Mouse (Mus musculus) lung, embryonic 16.5 days (tissue): ENCODE measurements around the gene Gm38119. TPM values are rescaled to one million over a fixed set of nuclear protein-coding genes. Genes with fewer than 3 reads are reported as not detected.

Source experiments
- ATAC-seq: fragments of 200-750 bp; cut with Nextera tagmentation; 2 replicates; pipeline ENCODE4 v1.8.0; 2017; ENCODE audit warnings: low read depth, mild to moderate bottlenecking, moderate library complexity
- H3K27ac ChIP-seq: fragments of 300-500 bp; sonication (generic); 2 replicates; pipeline ENCODE4 v1.5.1; 2014; ENCODE audit warnings: mild to moderate bottlenecking, control low read depth, low read length
- H3K27me3 ChIP-seq: fragments of 300-500 bp; sonication (generic); 2 replicates; pipeline ENCODE4 v1.6.1; 2014; ENCODE audit warnings: low read depth, low read length, mixed read lengths; ENCODE audit not compliant: control insufficient read depth, insufficient read depth
- H3K36me3 ChIP-seq: fragments of 300-500 bp; sonication (generic); 2 replicates; pipeline ENCODE4 v1.6.1; 2014; ENCODE audit warnings: low read length; ENCODE audit not compliant: control insufficient read depth, insufficient read depth
- H3K4me1 ChIP-seq: fragments of 300-500 bp; sonication (generic); replicated peaks from 2 replicates; pipeline ENCODE4 v1.6.1; 2014; ENCODE audit warnings: low read length, mixed read lengths; ENCODE audit not compliant: control insufficient read depth, insufficient read depth
- H3K4me2 ChIP-seq: fragments of 300-500 bp; sonication (generic); 2 replicates; pipeline ENCODE4 v1.6.1; 2014; ENCODE audit warnings: low read depth, low read length, control low read depth
- H3K4me3 ChIP-seq: fragments of 300-500 bp; sonication (generic); 2 replicates; pipeline ENCODE4 v1.5.1; 2014; ENCODE audit warnings: mild to moderate bottlenecking, low read length, control low read depth
- H3K9ac ChIP-seq: fragments of 300-500 bp; sonication (generic); 2 replicates; pipeline ENCODE4 v1.6.1; 2014; ENCODE audit warnings: low read length, control low read depth
- H3K9me3 ChIP-seq: fragments of 300-500 bp; sonication (generic); 2 replicates; pipeline ENCODE4 v1.6.1; 2016; ENCODE audit warnings: low read length; ENCODE audit not compliant: control insufficient read depth
- WGBS: fragments of 180-500 bp; shearing (Covaris S2); extraction: QIAGEN DNeasy Blood & Tissue Kit; methylation state at CpG from one replicate; pipeline ENCODE4 v1.1.7; 2014; 5-methylcytosine and 5-hydroxymethylcytosine counted together
- polyA plus RNA-seq: library from polyadenylated mRNA; unstranded; fragments of >200 nt; fragmentation: Nextera tagmentation; extraction: Ambion mirVana; gene quantifications from 2 replicates; pipeline ENCODE4 v1.2.1, GENCODE M21; 2015

The Gm38119 gene
- polyA plus RNA-seq = not detected in 2 replicates

DNA sequence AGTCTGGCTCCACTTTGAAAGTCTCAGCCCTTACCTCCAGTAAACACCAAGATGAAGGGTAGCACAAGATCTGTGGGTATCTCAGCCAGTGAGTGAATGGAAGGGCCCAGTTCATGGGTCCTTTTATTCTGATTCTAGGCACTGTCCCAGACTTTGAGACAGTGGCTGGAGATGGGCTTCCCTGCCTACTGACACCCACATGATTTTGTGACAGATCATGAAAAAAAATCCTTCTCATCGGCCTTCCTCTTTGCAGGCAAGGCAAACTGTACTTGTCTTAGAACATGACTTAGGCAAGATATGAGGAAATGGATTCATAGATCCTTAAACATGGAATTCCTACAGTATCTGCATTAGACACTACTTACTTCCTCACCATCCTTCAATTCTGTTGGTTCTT lies at the start of gene Gm38119:
TSS of gene Gm38119 (minus strand) at position 101 of the 400 bp plus-strand sequence.
- 62% methylated on average over 1 of the region's 1 CpGs for WGBS
- Histone ChIP-seq H3K9ac (no peak within 1 kb of the TSS), H3K4me3 (no peak within 1 kb of the TSS), H3K36me3 (no peaks in the 10 kb centered on the region), H3K9me3 (no peaks in the 10 kb centered on the region), H3K4me2 (no peak within 1 kb of the TSS), H3K27ac (no peak within 1 kb of the TSS), H3K4me1 (no peaks in the 10 kb centered on the region), H3K27me3 (no peaks in the 10 kb centered on the region)
- no peak for ATAC-seq

GRCm38 (mm10) chr3:92778799-92779198 lies 39.9 kb upstream of the Gm38119 start, which contains the start of gene Lce1i:
Gene Lce1i (minus strand): TSS chr3:92778899.
- Histone ChIP-seq H3K4me3 (no peak within 1 kb of the TSS), H3K36me3 (no peaks in the 10 kb centered on the region)
- no peak for ATAC-seq

GRCm38 (mm10) chr3:92771573-92771972 lies 32.7 kb upstream of the Gm38119 start:
- Histone ChIP-seq H3K9ac (no peak overlapping the region), H3K4me1 (no peaks in the 10 kb centered on the region), H3K36me3 (no peaks in the 10 kb centered on the region), H3K4me3 (no peak overlapping the region), H3K4me2 (no peak overlapping the region), H3K27me3 (no peaks in the 10 kb centered on the region), H3K9me3 (no peaks in the 10 kb centered on the region), H3K27ac (no peak overlapping the region)
- ATAC-seq = no peak
- 17% methylated on average over 3 of the region's 3 CpGs for WGBS

More at GRCm38 (mm10) chr3:92778799-92779198, 39.9 kb upstream of the Gm38119 start, which contains the start of gene Lce1i:
- Histone ChIP-seq H3K27me3 (no peaks in the 10 kb centered on the region), H3K4me2 (no peak within 1 kb of the TSS), H3K9ac (no peak within 1 kb of the TSS), H3K9me3 (no peaks in the 10 kb centered on the region), H3K27ac (no peak within 1 kb of the TSS), H3K4me1 (no peaks in the 10 kb centered on the region)
- 75% methylated on average over 1 of the region's 1 CpGs for WGBS

- no peak within 1 kb of the TSS for H3K27ac ChIP-seq
- ATAC-seq = no peak
- 96% methylated on average over 1 of the region's 1 CpGs for WGBS
- H3K36me3 ChIP-seq = no peaks in the 10 kb centered on the region
- no peaks in the 10 kb centered on the region for H3K4me1 ChIP-seq
- H3K4me3 ChIP-seq = no peak within 1 kb of the TSS
- H3K9me3 ChIP-seq = no peaks in the 10 kb centered on the region
- no peak within 1 kb of the TSS for H3K4me2 ChIP-seq
- no peaks in the 10 kb centered on the region for H3K27me3 ChIP-seq
- no peak within 1 kb of the TSS for H3K9ac ChIP-seq
These were observed 26.1 kb upstream of the Gm38119 start, which contains the start of gene Lce1h for GRCm38 (mm10) chr3:92764965-92765364. Gene Lce1h (minus strand): TSS chr3:92765065.

DNA sequence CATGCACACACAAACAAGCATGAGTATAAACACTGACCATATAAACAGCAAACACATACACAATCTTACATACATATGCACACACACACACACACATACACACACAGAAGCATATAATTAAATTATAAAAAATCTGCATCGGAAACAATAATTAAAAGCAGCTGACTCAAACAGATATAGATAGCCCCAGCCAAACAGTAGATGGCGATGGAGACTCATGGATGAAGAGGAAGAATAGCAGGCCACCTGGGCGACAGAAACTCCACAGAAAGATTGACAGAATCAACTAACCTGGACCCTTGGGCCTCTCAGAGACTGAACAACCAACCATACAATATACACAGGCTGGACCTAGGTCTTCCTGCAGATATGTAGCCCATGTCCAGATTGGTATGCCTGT lies 14.3 kb upstream of the Gm38119 start:
- Histone ChIP-seq H3K27me3 (no peaks in the 10 kb centered on the region), H3K9me3 (no peaks in the 10 kb centered on the region), H3K4me1 (no peaks in the 10 kb centered on the region), H3K36me3 (no peaks in the 10 kb centered on the region), H3K4me3 (no peak overlapping the region), H3K4me2 (no peak overlapping the region), H3K9ac (no peak overlapping the region), H3K27ac (no peak overlapping the region)
- 39% methylated on average over 3 of the region's 3 CpGs for WGBS
- no peak for ATAC-seq

DNA sequence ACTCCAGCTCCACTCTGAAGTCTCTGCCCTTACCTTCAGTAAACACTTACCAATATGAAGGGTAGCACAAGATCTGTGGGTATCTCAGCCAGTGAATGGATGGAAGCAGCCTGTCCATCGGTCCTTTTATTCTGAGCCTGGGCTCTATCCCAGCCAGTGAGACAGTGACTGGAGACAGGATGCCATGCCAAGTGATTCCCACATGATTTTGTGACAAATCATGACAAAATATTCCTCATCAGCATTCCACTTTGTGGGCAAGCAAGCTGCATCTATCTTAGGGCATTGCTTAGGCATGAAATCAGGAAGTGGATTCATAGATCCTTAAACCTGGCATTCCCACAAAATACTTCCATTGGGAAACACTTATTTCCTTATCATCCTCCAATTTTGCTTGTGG lies 13.3 kb upstream of the Gm38119 start, which contains the start of gene Lce1g:
TSS of gene Lce1g (minus strand) at position 101 of the 400 bp plus-strand sequence.
- H3K9ac ChIP-seq = no peak within 1 kb of the TSS
- H3K27ac ChIP-seq = no peak within 1 kb of the TSS
- ATAC-seq = no peak
- H3K4me1 ChIP-seq = no peaks in the 10 kb centered on the region
- H3K9me3 ChIP-seq = no peaks in the 10 kb centered on the region
- H3K36me3 ChIP-seq = no peaks in the 10 kb centered on the region
- no peak within 1 kb of the TSS for H3K4me2 ChIP-seq
- no peak within 1 kb of the TSS for H3K4me3 ChIP-seq
- 68% methylated on average over 1 of the region's 1 CpGs for WGBS
- H3K27me3 ChIP-seq = no peaks in the 10 kb centered on the region

- Histone ChIP-seq H3K4me2 (no peak overlapping the region), H3K4me1 (no peaks in the 10 kb centered on the region), H3K27ac (no peak overlapping the region), H3K27me3 (no peaks in the 10 kb centered on the region), H3K9ac (no peak overlapping the region), H3K36me3 (no peaks in the 10 kb centered on the region), H3K9me3 (no peaks in the 10 kb centered on the region), H3K4me3 (no peak overlapping the region)
- no peak for ATAC-seq
- 71% methylated on average over 5 of the region's 5 CpGs for WGBS
These were observed 16.3 kb downstream of the Gm38119 start for GRCm38 (mm10) chr3:92722631-92723030.

DNA sequence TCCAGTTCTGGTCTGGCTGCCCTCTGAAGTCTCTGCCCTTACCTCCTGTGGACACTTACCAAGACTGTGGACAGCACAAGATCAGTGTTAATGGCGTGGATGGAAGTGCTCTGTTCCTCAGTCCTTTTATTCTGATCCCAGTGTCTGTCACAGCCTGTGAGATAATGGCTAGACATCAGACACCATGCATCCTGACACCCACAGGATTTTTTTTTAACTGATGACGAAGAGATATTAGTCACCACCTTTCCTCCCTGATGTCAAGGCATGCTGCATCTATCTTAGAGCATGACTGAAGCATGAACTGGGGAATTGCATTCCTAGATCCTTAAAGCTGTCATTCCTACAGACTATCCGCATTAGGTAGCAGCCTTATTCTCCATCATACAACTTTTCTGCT lies 18.6 kb downstream of the Gm38119 start, which contains the start of gene Lce1f:
TSS of gene Lce1f (minus strand) at position 101 of the 400 bp plus-strand sequence.
- Histone ChIP-seq H3K36me3 (no peaks in the 10 kb centered on the region), H3K27me3 (no peaks in the 10 kb centered on the region), H3K9me3 (no peaks in the 10 kb centered on the region), H3K4me3 (no peak within 1 kb of the TSS), H3K4me2 (no peak within 1 kb of the TSS), H3K4me1 (no peaks in the 10 kb centered on the region), H3K9ac (no peak within 1 kb of the TSS), H3K27ac (no peak within 1 kb of the TSS)
- ATAC-seq = no peak
- WGBS = 70% methylated on average over 3 of the region's 3 CpGs

DNA sequence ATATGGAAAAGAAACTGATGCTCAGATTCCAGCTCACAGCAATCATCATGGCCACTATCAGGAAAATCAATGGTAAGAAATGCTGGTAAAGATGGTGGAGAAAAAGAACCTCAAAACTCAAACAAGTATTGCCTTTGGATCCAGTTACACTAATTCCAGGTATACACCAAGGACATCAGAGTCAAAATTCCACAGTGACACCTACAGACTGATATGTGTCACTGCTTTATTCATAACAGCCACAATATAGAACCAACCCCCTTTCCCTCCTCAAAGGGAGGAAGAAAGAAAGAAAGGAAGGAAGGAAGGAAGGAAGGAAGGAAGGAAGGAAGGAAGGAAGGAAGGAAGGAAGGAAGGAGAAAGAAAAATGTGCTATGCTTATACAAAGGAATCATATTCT lies 23.8 kb downstream of the Gm38119 start:
- no peaks in the 10 kb centered on the region for H3K4me1 ChIP-seq
- H3K27ac ChIP-seq = no peak overlapping the region
- H3K4me3 ChIP-seq = no peak overlapping the region
- no peak overlapping the region for H3K4me2 ChIP-seq
- no peak for ATAC-seq
- H3K36me3 ChIP-seq = no peaks in the 10 kb centered on the region
- H3K27me3 ChIP-seq = no peaks in the 10 kb centered on the region
- H3K9me3 ChIP-seq = no peaks in the 10 kb centered on the region
- no peak overlapping the region for H3K9ac ChIP-seq

GRCm38 (mm10) chr3:92708974-92709373 lies 29.9 kb downstream of the Gm38119 start, which contains the start of gene Lce1e:
Gene Lce1e (minus strand): TSS chr3:92709074.
- WGBS = 80% methylated on average over 2 of the region's 2 CpGs
- no peak for ATAC-seq
- H3K27ac ChIP-seq = no peak within 1 kb of the TSS

More at GRCm38 (mm10) chr3:92708974-92709373, 29.9 kb downstream of the Gm38119 start, which contains the start of gene Lce1e:
- Histone ChIP-seq H3K36me3 (no peaks in the 10 kb centered on the region), H3K4me3 (no peak within 1 kb of the TSS), H3K9me3 (no peaks in the 10 kb centered on the region), H3K27me3 (no peaks in the 10 kb centered on the region), H3K4me2 (no peak within 1 kb of the TSS), H3K9ac (no peak within 1 kb of the TSS), H3K4me1 (no peaks in the 10 kb centered on the region)
